Mouse (Mus musculus): ENCODE measurements around the gene Col27a1. TPM values are rescaled to one million over a fixed set of nuclear protein-coding genes. Genes with fewer than 3 reads are reported as not detected.

Gene Col27a1
- polyA plus RNA-seq, 1 experiment from 2014 or later, result 2.8 TPM

GRCm38 (mm10) chr4:63371890-63372289, 158.1 kb downstream of the Col27a1 start:
- 23% methylated on average over 3 of the region's 3 CpGs for WGBS (ENCODE audit: insufficient replicate concordance)
- Histone ChIP-seq H3K4me3 (ENCODE audit: low read depth, low read length) (no peak overlapping the region), H3K36me3 (replicated peaks; ENCODE audit: insufficient read depth, low read length) (peaks cover 63% of the 10 kb centered on the region), H3K27me3 (ENCODE audit: insufficient read depth, low read length) (no peaks in the 10 kb centered on the region), H3K27ac (ENCODE audit: low read depth) (no peak overlapping the region), H3K4me1 (ENCODE audit: insufficient read depth) (peaks cover 28% of the 10 kb centered on the region), H3K4me2 (ENCODE audit: low read depth, low read length) (no peak overlapping the region), H3K9me3 (ENCODE audit: low read length) (no peaks in the 10 kb centered on the region), H3K9ac (replicated peaks) (no peak overlapping the region)
- ATAC-seq (peak; percentile 22), DNase-seq (peak; percentile 79)
- 0 out of 2 replicates have a peak, but pooled peaks have one; percentile 38 for TF ChIP-seq EP300 (IDR thresholded peaks at IDR 0.05; ENCODE audit: low read depth)
- TF ChIP-seq CTCF (IDR thresholded peaks at IDR 0.05; ENCODE audit: low read depth), result peak; percentile 84

GRCm38 (mm10) chr4:63373404-63373803, 159.6 kb downstream of the Col27a1 start:
- no peaks in the 10 kb centered on the region for H3K9me3 ChIP-seq (ENCODE audit: low read length)
- no peaks in the 10 kb centered on the region for H3K27me3 ChIP-seq (ENCODE audit: insufficient read depth, low read length)
- no peak for DNase-seq
- peak overlapping the region; percentile 59 for H3K4me2 ChIP-seq (ENCODE audit: low read depth, low read length)
- peak; percentile 70 for TF ChIP-seq EP300 (IDR thresholded peaks at IDR 0.05; ENCODE audit: low read depth)
- TF ChIP-seq CTCF (IDR thresholded peaks at IDR 0.05; ENCODE audit: low read depth), result peak; percentile 8; the same call in 1 of the 2 replicates
- peak overlapping the region; percentile 12; the same call in 1 of the 2 replicates for H3K9ac ChIP-seq (replicated peaks)
- peak overlapping the region; percentile 85 for H3K27ac ChIP-seq (ENCODE audit: low read depth)
- H3K36me3 ChIP-seq (replicated peaks; ENCODE audit: insufficient read depth, low read length), result peaks cover 56% of the 10 kb centered on the region
- no peak overlapping the region for H3K4me3 ChIP-seq (ENCODE audit: low read depth, low read length)
- ATAC-seq, result peak; percentile 64
- WGBS (ENCODE audit: insufficient replicate concordance), result 68% methylated on average over 8 of the region's 8 CpGs
- H3K4me1 ChIP-seq (ENCODE audit: insufficient read depth), result peaks cover 28% of the 10 kb centered on the region

- WGBS (ENCODE audit: insufficient replicate concordance), result 42% methylated on average over 12 of the region's 12 CpGs
- peak; percentile 73 for DNase-seq
- Histone ChIP-seq H3K4me2 (ENCODE audit: low read depth, low read length) (peak overlapping the region; percentile 59), H3K9me3 (ENCODE audit: low read length) (no peaks in the 10 kb centered on the region), H3K4me3 (ENCODE audit: low read depth, low read length) (no peak overlapping the region), H3K27ac (ENCODE audit: low read depth) (peak overlapping the region; percentile 85), H3K9ac (replicated peaks) (peak overlapping the region; percentile 44; the same call in 1 of the 2 replicates), H3K27me3 (ENCODE audit: insufficient read depth, low read length) (no peaks in the 10 kb centered on the region), H3K36me3 (replicated peaks; ENCODE audit: insufficient read depth, low read length) (peaks cover 57% of the 10 kb centered on the region), H3K4me1 (ENCODE audit: insufficient read depth) (peaks cover 28% of the 10 kb centered on the region)
- ATAC-seq, result peak; percentile 92
- TF ChIP-seq EP300 (IDR thresholded peaks at IDR 0.05; ENCODE audit: low read depth) (peak; percentile 81), CTCF (IDR thresholded peaks at IDR 0.05; ENCODE audit: low read depth) (no peak)
Observed at GRCm38 (mm10) chr4:63374331-63374730, 160.5 kb downstream of the Col27a1 start.

GRCm38 (mm10) chr4:63375367-63375766, 161.6 kb downstream of the Col27a1 start:
- H3K27ac ChIP-seq (ENCODE audit: low read depth), result peak overlapping the region; percentile 85
- no peak overlapping the region for H3K4me2 ChIP-seq (ENCODE audit: low read depth, low read length)
- peak overlapping the region; percentile 30; the same call in 1 of the 2 replicates for H3K9ac ChIP-seq (replicated peaks)
- no peak overlapping the region for H3K4me3 ChIP-seq (ENCODE audit: low read depth, low read length)
- no peaks in the 10 kb centered on the region for H3K27me3 ChIP-seq (ENCODE audit: insufficient read depth, low read length)
- H3K4me1 ChIP-seq (ENCODE audit: insufficient read depth), result peaks cover 28% of the 10 kb centered on the region
- TF ChIP-seq CTCF (IDR thresholded peaks at IDR 0.05; ENCODE audit: low read depth), result no peak
- no peak for TF ChIP-seq EP300 (IDR thresholded peaks at IDR 0.05; ENCODE audit: low read depth)
- DNase-seq (no peak), ATAC-seq (no peak)
- WGBS (ENCODE audit: insufficient replicate concordance), result 94% methylated on average over 1 of the region's 1 CpGs
- H3K36me3 ChIP-seq (replicated peaks; ENCODE audit: insufficient read depth, low read length), result peaks cover 52% of the 10 kb centered on the region
- no peaks in the 10 kb centered on the region for H3K9me3 ChIP-seq (ENCODE audit: low read length)

GRCm38 (mm10) chr4:63377483-63377882, 163.7 kb downstream of the Col27a1 start:
- DNase-seq, result no peak
- ATAC-seq, result no peak
- TF ChIP-seq EP300 (IDR thresholded peaks at IDR 0.05; ENCODE audit: low read depth) (no peak), CTCF (IDR thresholded peaks at IDR 0.05; ENCODE audit: low read depth) (peak; percentile 52)
- no peaks in the 10 kb centered on the region for H3K9me3 ChIP-seq (ENCODE audit: low read length)
- no peak overlapping the region for H3K4me2 ChIP-seq (ENCODE audit: low read depth, low read length)
- peaks cover 54% of the 10 kb centered on the region for H3K36me3 ChIP-seq (replicated peaks; ENCODE audit: insufficient read depth, low read length)
- WGBS (ENCODE audit: insufficient replicate concordance), result 77% methylated on average over 7 of the region's 7 CpGs
- no peaks in the 10 kb centered on the region for H3K27me3 ChIP-seq (ENCODE audit: insufficient read depth, low read length)
- H3K9ac ChIP-seq (replicated peaks), result no peak overlapping the region
- H3K4me1 ChIP-seq (ENCODE audit: insufficient read depth), result peaks cover 32% of the 10 kb centered on the region
- no peak overlapping the region for H3K4me3 ChIP-seq (ENCODE audit: low read depth, low read length)
- H3K27ac ChIP-seq (ENCODE audit: low read depth), result no peak overlapping the region

GRCm38 (mm10) chr4:63382676-63383369, 169.0 kb downstream of the Col27a1 start:
- Histone ChIP-seq H3K4me1 (ENCODE audit: insufficient read depth) (peaks cover 24% of the 10 kb centered on the region), H3K9me3 (ENCODE audit: low read length) (no peaks in the 10 kb centered on the region), H3K9ac (replicated peaks) (no peak overlapping the region; the same call in 1 of the 2 replicates), H3K4me2 (ENCODE audit: low read depth, low read length) (peak overlapping the region; percentile 52), H3K27me3 (ENCODE audit: insufficient read depth, low read length) (no peaks in the 10 kb centered on the region), H3K36me3 (replicated peaks; ENCODE audit: insufficient read depth, low read length) (peaks cover 42% of the 10 kb centered on the region), H3K27ac (ENCODE audit: low read depth) (peak overlapping the region; percentile 55; the same call in 1 of the 2 replicates), H3K4me3 (ENCODE audit: low read depth, low read length) (no peak overlapping the region)
- DNase-seq, result no peak
- WGBS (ENCODE audit: insufficient replicate concordance), result 75% methylated on average over 4 of the region's 4 CpGs
- TF ChIP-seq CTCF (IDR thresholded peaks at IDR 0.05; ENCODE audit: low read depth) (no peak), EP300 (IDR thresholded peaks at IDR 0.05; ENCODE audit: low read depth) (peak; percentile 93)
- peak; percentile 66 for ATAC-seq

Data from liver, postnatal 0 days (tissue).